Mouse (Mus musculus) layer of hippocampus, postnatal 36 days (tissue): ENCODE results near the gene Stx5a. TPM values are rescaled to one million over a fixed set of nuclear protein-coding genes. Genes with fewer than 3 reads are reported as not detected.

Source experiments
- DNase-seq, 2 experiments: peaks; one replicate each; pipeline ENCODE4 v3.0.0; 2022
- total RNA-seq, 2 experiments: library from RNA; stranded (reverse); gene quantifications; 2 replicates each; pipeline ENCODE4 v1.2.3; 2021

Stx5a gene
- total RNA-seq: 10 to 100 TPM; 67.4 to 76.3 TPM

- peak; percentile 95 for DNase-seq
These were observed at the start of gene Stx5a for GRCm38 (mm10) chr19:8741243-8741869. Gene Stx5a, plus strand, starts transcription at chr19:8741413.

- DNase-seq: no peak
These were observed 49.2 kb upstream of the Stx5a start for GRCm38 (mm10) chr19:8691871-8692539.

GRCm38 (mm10) chr19:8692740-8693139 is 48.5 kb upstream of the Stx5a start:
- no peak for DNase-seq

GRCm38 (mm10) chr19:8695330-8695729 is 45.9 kb upstream of the Stx5a start:
- no peak for DNase-seq

DNA sequence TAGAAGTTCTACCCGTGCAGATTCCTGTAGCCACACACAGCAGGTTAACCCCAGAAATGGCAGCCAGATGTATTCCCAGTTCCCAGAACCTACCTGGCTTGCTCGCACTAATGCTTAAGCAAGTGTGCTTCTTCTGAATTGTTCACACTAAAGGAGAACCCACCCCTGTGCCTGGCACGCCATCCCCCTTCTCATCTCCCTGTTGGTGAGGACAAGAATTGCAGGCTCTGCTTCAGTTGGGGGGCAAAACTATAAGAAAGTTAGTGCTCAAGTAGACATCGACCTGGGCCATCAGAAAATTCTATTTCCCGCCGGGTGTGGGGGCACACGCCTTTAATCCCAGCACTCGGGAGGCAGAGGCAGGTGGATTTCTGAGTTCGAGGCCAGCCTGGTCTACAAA is 41.6 kb upstream of the Stx5a start:
- no peak for DNase-seq

GRCm38 (mm10) chr19:8702458-8702857 is 38.8 kb upstream of the Stx5a start:
- DNase-seq: no peak

DNA sequence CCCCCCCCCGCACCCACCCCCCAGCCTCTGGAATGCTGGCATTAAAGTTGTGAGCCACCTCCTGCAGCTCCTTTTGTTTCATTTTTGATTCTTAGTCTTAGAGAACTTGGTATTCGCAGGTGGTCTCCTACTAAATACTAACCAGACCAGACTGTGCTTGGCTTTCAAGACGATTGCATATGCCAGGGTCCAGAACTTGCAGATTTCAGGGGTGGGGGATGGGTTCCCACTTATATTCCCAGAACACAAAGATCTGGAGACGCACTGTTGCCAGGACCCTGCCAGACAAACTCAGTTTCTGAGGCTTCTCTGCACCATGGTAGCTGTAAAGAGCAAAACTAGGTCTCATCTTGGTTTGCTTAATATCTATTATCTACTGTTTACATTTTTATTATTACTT is 37.6 kb upstream of the Stx5a start:
- DNase-seq: no peak

DNA sequence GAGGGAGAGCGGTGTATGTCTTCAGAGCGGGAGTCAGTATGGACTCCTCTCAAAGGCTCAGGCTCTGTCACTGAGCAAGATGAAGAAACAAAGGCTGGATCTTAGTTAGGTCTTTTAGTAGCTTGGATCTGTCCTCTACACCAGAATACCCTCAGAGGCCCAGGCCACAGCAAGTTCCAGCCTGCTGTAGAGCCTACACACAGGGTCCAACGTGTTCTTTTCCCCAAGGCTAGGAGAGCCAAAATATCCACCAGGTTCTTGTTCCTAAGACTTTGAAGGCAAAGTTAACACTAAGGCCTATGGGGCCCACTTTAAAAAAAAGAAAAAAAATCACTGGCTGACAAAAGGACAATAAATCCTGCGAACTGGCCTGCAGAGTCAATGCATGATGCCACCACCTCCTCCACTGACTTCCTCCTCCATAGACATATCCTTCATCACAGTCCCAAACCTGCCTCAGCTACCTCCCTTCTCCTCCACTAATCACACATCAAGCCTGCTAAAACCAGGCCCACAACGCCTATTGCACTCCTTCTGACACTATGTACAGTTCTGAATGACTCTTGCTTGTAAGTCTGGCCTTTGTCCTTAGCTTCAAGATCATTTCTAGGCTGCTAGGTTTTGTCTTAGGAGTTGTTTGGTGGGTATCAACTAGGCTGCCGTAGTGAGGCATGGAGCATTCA is 36.0 kb upstream of the Stx5a start:
- DNase-seq: no peak

DNA sequence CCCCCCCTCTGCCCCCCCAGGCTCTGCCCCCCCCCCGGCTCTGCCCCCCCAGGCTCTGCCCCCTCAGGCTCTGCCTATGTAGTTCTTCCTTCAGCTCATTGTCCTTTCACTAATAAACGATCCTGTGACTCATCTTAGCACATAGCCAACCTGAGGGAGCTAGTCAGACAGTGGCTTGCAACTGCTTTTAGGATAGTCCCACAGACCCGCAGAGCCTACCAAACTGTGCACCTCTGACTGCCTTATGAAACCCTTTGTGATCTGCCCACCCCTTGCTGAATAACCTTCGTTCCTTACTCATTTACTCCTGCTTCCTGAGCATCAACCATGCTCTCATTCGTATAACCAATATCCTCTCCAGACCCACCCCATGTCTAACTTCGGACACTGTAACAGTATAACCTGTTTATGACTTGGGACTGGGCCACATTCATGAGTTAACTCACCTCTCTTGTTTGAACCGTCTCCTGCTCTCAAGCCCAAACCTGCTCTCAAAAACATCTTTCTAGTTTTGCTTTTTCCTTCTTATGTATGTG is 35.0 kb upstream of the Stx5a start:
- no peak for DNase-seq

- no peak for DNase-seq
These were observed 34.3 kb upstream of the Stx5a start for GRCm38 (mm10) chr19:8706930-8707329.

- DNase-seq: no peak
These were observed 32.3 kb upstream of the Stx5a start for GRCm38 (mm10) chr19:8708954-8709353.

- no peak for DNase-seq
These were observed 31.2 kb upstream of the Stx5a start for GRCm38 (mm10) chr19:8710057-8710456.

DNA sequence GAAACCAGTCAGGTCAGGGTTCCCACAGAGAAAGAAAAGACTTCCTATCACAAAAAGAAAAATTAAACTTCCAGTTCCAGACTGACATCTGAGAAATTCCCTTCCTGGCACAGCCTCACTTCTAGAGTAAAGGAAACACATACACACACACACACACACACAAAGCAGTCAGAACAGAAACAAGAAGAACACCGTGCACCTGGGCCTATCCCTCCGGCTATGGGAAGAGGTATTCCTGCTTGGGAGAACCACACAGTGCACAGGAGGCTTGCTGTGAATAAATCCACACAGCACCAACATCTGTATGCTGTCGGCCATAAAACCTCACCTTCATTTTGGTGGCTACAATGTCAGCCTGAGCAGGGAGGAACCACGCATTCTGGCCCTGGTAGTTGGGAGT is 29.7 kb upstream of the Stx5a start:
- DNase-seq: no peak

- DNase-seq: no peak
These were observed 29.0 kb upstream of the Stx5a start for GRCm38 (mm10) chr19:8711949-8712869.

- peak; percentile 43 to 50 for DNase-seq
These were observed 28.3 kb upstream of the Stx5a start for GRCm38 (mm10) chr19:8712870-8713305.

DNA sequence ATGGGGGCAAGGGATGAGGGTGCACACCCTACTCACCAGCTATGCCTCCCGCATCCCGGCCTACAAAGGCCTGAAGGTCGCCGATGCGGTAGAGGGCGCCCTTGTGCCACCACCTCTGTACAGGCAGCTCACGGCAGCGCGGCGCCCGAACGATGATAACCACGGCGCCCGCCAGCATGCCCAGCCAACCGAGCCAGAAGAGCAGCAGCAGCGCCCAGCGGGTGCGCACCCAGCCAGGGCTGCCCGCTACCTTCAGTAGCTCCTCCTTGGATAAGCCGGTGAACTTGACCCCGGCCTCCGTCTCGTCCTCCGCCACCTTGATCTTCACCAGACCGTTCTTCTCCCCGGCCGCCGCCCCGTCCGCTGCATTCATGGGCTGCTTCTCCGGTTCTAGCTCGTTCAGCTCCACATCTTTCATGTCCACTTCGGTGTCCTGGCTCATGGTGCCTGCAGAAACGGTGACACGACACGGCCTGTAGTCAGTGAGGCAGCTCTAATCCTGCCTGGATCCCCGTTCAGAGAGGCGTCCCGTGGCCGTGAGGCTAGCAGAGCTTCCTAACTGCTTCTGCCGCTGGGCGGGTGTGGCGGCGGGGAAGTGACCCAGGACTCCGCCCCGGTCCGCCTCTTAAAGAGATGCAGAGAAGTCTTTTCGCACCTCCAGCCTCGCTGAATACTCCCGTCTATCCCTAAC is 27.8 kb upstream of the Stx5a start:
- DNase-seq: peak; percentile 90 to 91

GRCm38 (mm10) chr19:8713997-8714652 is 27.1 kb upstream of the Stx5a start:
- DNase-seq: no peak

GRCm38 (mm10) chr19:8714653-8715481 is 26.3 kb upstream of the Stx5a start:
- DNase-seq: no peak

- no peak for DNase-seq
These were observed 25.1 kb upstream of the Stx5a start for GRCm38 (mm10) chr19:8715868-8716766.
